Mouse (Mus musculus) retina, adult 2 months (tissue): ENCODE measurements around the gene 9130019O22Rik.
"Not testable (repeated sequence)": the region's sequence is repeated elsewhere in the genome, so short reads cannot be mapped to it uniquely, and the experiment has no call there.

Experiments
- DNase-seq: peaks from one replicate; pipeline ENCODE4 v3.0.0-alpha.2; 2012; ENCODE audit warnings: low read depth, low spot score

Gene 9130019O22Rik

DNA sequence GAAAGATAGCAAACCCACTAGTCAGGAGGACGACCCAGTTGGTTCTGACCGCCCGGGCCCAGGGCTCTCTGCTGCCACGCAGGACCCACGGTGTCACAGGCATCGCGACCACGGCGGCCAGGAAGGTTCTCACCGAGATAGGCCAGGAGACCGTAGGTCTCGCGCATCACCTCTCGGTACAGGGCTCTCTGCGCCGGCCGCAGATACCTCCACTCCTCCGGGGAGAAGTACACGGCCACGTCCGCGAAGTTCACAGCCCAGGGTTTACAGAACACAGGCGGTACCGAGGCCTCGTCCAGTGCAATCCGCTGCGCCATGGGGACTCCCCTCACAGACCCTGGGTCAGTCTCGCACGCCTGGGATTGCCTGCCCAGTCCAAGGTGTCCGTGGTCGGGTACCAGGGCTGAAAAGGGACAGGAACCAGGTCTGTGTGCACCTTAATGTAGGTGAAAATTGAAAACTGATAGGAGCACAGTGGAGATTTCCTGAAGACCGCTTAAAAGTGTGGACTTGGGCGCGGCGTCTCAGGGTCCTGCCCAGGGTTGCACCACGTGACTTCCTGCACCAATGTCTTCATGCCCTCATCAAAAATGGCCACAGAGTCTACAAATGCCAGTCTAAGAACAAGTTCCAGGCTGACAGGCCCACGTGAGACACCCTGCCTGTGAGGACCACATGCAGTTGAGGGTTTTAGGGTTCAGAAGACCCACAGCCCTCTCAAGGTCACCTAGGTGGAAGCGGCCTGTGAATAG lies at the start of gene 9130019O22Rik:
Gene 9130019O22Rik, minus strand, starts transcription at position 526 of the 752 bp plus-strand sequence.
- peak; percentile 79 for DNase-seq

DNA sequence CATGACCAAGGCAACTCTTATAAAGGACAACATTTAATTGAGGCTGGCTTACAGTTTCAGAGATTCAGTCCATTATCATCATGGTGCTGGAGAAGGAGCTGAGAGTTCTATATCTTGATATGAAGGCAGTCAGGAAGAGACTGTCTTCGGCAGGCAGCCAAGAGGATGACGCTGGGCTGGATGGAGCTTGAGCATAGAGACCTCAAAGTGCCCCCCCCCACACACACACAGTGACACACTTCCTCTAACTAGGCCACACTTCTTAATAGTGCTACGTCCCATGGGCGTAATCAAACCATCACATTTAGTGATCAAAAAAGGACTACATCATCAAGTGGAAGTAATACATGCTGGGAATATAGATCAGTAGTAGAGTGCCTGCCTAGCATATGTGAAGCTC lies 48.2 kb upstream of the 9130019O22Rik start:
- no peak for DNase-seq

DNA sequence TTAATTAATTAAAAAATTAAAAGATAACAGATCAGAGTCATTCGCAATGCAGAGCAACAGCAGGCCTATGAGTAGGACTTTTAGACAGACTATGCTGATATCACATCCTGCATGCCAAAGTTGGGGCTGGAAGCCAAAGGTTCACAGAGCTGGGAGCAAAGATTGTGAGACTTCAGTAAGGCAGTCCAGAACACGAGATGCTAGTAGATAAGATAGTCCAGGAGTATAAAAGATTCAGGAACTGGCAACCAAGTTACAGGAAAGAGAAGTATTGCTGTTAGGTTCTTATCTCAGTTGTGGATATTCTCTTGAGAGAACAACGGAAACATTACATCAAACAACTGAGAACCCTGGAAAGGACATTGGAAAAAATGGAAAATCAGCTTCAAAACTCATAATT lies 39.4 kb upstream of the 9130019O22Rik start:
- DNase-seq, result no peak

DNA sequence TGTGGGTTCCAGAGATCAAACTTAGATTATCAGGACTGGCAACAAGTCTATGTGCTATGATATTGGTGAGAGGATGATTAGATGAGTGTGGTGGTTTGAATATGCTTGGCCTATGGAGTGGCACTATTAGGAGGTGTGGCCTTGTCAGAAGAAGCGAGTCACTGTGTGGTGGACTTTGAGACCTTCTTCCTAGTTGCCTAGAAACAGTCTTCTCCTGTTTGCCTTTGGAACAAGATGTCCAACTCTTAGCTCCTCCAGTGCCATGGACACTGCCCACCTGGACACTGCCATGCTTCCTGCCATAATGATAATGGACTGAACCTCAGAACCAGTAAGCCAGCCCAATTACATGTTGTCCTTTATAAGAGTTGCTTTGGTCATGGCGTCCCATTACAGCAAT lies 38.9 kb upstream of the 9130019O22Rik start:
- no peak for DNase-seq

DNA sequence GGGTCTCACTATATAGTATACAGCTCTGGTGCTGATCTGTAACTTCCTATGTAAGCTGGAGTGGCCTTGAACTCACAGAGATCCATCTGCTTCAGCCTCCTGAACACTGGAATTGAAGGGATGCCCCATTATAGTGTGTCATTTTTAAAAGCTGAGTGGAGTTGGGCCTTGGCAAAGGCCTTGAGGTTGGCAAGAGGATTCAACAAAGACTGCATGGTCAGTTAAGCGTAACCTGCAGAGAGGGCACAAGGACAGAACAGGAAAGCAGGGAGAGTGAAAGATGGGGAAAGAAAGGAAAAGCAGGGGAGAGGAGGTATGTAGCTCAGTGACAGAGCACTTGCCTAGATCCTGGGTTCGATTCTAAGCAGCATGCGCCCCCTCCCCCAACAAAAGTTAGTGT lies 38.3 kb upstream of the 9130019O22Rik start:
- no peak for DNase-seq

DNA sequence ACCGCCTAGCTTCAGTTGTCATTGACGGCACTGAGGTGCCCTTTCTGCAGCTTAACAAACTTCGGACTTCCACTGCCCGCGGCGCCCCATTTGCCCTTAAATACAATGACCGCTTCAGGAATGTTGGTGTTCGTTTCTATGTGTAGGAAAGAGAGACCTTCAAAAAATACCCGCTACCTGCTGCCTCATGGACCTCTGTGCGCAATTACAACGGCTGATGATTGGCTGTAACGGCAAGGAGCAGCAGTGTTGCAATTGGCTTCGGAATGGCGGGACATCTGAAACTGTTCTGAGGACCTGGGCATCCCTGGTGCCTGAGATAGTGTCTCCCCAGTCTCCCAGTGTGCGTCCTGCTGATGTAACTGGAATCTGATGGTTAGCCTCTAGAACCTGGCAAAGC lies 35.3 kb upstream of the 9130019O22Rik start:
- no peak for DNase-seq

DNA sequence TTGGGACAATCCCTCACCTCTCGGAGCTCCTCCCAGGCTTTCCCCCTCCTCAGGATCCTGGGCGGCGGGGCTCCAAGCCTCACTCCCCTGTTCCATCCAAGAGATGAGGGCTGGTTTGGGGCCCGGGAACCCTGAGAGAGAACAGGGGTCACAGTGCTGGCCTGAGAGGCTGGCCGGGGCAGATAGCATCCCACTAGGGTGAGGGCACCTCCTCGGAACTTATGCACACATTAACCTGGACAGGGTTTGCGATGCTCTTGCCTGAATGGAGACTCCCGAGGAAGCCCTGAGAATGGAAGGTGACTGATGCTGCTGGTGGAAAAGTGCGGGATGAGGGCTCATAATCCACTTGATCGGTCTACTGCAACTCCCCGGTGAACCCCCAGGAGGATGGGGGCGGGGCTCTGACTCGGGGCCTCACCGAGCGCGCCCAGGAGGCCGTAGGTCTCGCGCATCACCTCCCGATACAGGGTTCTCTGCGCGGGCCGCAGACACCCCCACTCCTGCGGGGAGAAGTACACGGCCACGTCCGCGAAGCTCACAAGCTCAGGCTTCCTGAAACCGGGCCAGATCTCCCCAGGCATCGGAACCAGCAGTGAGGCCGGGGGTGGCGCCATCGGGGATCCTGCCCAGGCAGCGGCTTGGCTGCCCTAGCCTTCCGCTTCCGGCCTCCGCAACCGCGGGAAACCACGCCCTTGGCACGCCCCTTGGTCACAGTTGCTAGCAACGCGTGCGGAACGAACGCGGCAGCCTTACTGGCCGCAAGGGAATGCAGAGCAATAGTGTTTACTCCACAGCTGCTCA lies 34.6 kb upstream of the 9130019O22Rik start, which contains the start of gene Zfp688:
Gene Zfp688, minus strand, starts transcription at position 681 of the 804 bp plus-strand sequence.
- DNase-seq, result peak; percentile 68

DNA sequence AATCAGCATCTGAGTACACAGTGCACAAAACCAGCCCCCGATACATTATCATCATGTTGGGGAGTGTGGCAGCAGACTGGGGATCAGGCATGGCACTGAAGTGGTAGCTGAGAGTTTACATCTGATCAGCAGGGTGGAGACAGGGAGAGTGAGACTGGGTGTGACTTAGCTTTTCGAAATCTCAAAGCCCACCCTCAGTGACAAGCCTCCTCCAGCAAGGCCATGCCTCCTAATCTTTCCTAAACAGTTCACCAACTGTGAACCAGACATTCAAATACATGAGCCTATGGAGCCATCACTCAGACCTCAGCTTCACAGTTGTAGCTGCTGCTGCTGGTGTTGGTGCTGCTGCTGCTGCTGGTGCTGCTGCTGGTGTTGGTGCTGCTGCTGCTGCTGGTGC lies 24.5 kb upstream of the 9130019O22Rik start:
- no peak for DNase-seq

DNA sequence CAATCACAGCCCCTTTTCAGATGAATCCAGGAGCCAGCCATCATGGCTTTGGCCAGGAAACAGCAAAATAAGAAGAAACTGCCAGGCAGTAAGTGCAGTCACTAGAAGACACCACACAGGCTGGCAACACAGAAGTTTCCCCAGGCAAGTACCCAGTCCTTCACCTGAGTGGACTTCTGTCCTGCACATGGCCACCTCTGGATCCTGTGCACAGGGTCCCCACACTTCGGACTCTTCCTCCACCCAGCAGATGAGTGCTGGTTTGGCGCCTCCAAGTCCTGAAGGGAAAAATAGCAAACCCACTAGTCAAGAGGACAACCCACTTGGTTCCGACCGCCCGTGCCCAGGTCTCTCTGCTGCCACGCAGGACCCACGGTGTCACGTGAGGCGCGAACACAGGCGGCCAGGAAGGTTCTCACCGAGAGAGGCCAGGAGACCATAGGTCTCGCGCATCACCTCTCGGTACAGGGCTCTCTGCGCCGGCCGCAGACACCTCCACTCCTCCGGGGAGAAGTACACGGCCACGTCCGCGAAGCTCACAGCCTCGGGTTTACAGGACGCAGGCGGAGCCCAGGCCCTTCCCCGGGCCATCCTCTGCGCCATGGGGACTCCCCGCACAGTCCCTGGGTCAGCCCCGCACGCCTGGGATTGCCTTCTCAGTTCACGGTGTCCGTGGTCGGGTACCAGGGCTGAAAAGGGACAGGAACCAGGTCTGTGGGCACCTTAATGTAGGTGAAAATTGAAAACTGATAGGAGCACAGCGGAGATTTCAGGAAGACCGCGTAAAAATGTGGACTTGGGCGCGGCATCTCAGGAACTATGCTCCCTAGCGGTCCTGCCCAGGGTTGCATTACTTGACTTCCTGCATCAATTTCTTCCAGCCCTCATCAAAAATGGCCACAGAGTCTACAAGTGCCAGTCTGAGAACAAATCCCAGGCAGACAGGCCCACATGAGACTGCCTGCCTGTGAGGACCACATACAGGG lies 19.3 kb upstream of the 9130019O22Rik start, which contains the start of gene Zfp764:
Gene Zfp764, minus strand, starts transcription at position 821 of the 986 bp plus-strand sequence.
- peak; percentile 75 for DNase-seq

DNA sequence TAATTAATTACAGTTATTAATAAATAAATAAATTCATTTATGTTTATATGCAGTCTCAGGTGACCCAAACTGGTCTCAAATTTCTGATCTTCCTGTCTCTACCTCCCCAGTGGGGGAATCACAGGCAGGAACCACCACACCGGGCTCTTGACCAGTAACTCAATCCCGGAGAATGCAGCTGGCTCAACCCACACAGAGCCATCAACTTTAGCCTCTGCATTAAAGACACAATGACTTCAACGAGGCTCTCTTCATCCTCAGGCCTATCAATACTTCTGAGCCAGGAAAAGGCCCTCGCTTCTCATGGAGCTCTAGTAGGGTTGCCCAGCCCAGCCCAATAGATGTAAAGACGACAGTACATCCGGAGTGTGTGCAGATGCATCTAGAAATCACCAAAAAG lies 17.1 kb upstream of the 9130019O22Rik start:
- not testable (repeated sequence) for DNase-seq

DNA sequence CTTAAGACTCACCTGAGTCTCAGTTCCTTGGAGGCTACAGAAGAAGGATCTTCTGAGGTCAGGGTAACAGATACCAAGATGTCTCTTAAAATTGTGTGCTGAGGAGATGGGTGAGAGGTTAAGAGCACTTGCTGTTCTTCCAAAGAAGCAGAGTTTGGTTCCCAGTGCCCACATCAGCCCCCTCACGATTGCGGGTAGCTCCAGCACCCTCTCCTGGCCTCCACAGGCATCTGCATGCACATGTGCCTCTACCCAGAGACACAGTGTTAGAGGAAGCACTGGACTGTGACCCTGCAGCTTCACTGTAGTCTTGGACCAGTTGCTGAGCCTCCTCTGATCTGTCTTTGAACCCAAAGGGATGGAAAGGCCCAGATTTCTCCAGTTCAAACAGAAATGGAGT lies 16.0 kb upstream of the 9130019O22Rik start:
- no peak for DNase-seq

DNA sequence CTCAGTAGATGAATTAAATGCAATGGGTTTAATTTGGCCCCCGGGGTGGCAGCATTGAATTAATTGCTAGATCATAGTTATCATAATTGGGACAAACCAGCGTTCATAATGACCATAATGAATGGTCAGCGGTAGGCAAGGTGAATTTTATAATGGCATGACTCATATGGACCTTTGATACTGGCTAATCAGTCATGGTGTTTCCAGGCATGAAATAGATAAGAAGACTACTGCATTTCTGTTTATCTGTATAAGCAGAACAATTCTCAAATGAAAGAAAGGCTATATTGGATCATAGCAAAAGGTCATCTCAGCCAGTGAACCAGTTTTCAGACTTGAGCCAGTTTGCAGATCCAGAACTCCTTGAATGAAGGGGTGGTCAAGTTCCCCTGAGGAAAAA lies 13.4 kb upstream of the 9130019O22Rik start:
- DNase-seq, result no peak

DNA sequence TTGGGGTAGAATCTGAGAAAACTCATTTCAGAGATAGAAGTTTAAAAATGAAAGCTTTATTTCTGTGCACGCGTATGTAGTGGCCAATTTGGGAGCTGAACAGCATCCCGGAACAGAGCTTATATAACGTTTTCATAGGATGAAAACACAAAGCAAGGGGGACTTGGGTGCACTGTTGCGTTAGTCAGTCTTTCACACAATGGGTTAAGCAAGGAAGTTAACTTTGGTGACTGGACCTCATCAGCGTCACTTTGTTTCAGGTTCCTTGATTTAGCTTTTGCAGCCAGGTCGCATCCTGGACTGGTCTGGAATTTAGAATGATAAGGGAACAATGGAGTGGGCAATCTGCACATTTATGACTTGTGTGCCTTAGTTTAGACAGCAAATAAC lies 7.0 kb upstream of the 9130019O22Rik start:
- no peak for DNase-seq

DNA sequence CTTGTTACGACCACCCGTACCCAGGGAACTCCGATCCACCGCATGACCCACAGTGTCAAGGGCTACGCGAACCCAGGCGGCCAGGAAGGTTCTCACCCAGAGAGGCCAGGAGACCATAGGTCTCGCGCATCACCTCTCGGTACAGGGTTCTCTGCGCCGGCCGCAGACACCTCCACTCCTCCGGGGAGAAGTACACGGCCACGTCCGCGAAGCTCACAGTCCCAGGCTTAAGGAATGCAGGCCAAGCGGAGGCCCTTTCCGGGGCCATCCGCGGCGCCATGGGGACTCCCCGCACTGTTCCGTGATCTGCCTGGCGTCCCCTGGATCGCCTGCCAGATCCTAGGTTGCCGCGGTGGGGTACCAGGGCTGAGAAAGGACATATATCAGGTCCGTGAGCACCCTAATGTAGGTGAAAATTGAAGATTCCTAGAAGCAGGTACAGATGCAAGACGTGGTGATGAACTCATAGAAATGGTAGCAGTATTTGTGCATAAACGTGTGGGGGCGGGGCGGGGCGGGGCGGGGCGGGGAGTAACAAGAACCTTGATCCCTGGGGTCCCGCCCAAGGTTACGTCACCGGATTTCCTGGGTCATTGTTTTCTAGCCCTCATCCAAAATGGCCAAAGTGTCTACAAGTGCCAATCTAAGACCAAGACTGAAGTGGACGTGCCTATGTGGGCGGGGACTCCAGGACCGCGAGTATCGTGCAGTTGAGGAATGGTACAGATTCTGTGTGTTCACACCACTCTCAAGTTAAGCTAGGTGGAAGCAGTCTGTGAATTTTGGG lies 6.4 kb upstream of the 9130019O22Rik start, which contains the start of gene E430018J23Rik:
Gene E430018J23Rik, minus strand, starts transcription at position 473 of the 787 bp plus-strand sequence.
- peak; percentile 98 for DNase-seq

DNA sequence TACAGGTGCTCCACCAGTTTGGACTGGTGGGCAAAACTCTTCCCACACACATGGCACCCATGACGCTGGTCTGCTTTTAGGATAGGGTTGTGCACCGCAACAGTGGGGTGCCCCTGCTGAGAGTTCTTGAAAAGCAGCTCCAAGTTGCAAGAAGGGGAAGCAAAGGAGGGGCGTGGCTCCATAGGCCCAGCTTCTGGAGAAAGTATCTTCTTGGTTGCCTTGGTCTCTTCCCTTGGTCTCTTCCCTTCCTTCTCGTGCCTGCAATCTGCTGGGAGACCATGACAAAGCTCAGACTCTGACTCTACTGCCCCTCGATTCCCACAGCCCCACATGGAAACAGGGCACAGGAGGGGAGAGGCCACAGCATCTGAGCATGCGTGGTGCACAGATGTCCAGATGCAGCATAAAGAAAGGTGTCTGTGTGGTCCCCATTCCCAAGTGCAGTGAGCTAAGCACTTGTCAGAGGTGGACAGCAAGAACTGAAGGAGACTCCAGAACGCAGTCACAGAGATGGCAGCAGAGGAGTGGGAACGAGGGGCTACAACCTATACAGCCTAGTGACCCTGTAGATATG lies 5.4 kb upstream of the 9130019O22Rik start:
- no peak for DNase-seq

DNA sequence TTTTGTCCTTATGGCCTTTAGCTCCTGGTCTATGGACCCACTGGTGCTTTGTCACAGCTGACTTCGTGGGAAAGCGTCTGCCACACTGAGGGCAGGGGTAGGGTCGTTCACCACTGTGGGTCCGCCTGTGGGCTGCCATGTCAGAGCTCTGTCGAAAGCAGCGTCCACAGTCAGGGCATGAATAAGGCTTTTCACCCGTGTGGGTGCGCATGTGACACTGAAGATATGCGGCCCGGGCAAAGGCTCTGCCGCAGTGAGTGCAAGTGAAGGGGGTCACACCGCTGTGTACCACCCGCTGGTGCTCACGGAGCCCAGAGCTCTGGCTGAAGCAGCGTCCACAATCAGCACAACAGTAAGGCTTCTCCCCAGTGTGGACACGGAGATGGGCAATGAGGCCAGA lies 4.6 kb upstream of the 9130019O22Rik start:
- no peak for DNase-seq

DNA sequence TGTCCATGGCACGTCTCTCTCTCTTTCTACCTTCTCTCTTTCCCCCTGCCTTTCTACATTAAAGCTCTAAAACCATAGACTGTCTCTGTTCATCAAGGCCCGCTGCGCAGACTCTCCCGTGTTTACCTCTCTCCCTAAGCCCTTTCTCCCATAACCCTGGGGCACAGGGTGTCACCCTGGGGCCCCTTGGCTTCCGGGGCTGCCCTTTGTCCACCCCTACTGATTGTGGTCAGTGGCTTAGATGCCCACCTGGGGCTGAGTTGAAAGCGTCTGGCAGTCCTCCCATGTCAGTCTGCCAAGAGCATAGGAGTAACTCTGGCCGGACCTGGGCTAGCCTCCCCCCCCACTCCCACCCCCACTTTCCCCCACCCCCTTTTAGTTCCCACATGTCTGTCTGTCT lies 3.3 kb upstream of the 9130019O22Rik start:
- no peak for DNase-seq

DNA sequence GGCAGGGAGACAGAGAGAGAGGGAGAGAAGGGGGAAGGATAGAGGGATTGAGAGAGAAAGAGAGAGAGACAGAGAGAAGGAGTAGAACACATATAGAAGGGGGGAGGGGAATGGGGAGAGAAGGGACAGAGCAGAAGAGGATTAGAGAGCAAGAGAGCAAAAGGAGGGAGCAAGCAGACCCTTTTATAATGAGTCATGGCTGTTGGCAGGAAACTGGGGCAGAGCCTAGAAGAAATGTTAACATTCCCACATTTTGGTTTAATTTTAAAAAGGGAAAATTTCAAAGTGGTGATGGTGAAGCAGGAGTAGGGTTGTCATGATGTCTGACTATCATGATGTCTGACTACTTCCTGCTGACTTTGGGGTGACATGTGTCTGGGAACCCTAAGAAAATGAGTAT lies 1.2 kb upstream of the 9130019O22Rik start:
- DNase-seq, result not testable (repeated sequence)

DNA sequence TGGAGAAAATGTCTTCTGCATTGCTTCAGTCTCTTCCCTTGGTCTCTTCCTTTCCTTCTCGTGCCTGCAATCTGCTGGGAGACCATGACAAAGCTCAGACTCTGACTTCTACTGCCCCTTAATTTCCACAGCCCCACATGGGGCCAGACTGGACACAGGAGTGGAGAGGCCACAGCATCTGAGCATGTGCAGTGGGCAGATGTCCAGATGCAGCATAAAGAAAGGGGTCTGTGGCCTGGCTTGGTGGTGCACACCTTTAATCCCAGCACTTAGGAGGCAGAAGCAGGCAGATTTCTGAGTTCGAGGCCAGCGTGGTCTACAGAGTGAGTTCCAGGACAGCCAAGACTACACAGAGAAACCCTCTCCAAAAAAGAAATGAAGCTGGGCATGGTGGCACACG lies 1.4 kb downstream of the 9130019O22Rik start:
- DNase-seq, result not testable (repeated sequence)

DNA sequence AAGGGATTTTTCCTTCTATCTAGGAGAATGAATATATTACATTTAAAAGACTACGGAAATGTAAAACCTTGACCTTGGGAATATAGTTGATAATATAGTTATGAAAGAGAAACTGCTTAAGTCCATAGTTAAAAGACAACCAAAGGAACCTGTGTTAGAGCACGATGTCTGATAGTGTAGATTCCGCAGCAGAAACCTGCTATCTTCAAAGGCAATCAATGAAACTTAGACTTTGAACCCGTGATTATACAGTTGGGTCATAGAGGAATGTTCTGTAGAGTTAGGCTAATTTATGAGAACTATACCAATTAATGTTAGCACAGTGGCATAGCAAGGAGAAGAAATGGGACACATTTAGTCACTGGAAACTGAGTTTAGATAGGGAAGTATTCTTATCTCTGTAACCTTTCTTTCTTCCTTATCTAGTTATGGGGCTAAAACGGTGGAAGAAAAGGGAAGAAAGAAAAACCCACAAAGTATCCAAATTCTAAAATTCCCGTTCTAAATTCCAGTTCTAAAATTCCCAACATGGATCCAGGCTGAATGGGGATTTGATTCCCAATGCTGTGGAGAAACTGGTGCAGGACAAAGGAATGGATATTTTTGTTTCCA lies 8.6 kb downstream of the 9130019O22Rik start:
- no peak for DNase-seq
